Mouse (Mus musculus) hindbrain, embryonic 16.5 days (tissue): ENCODE data around the gene Slc12a8. TPM values are rescaled to one million over a fixed set of nuclear protein-coding genes. Genes with fewer than 3 reads are reported as not detected.
"Not testable (repeated sequence)": the region's sequence is repeated elsewhere in the genome, so short reads cannot be mapped to it uniquely, and the experiment has no call there.

Experiments
- ATAC-seq: fragments of 200-750 bp; cut with Nextera tagmentation; 2 replicates; pipeline ENCODE4 v1.8.0; 2017; ENCODE audit warnings: moderate TSS enrichment, moderate library complexity
- H3K27ac ChIP-seq: fragments of 300-500 bp; sonication (generic); 2 replicates; pipeline ENCODE4 v1.5.1; 2014; ENCODE audit warnings: low read depth, mild to moderate bottlenecking, control low read depth, low read length, moderate library complexity
- H3K27me3 ChIP-seq: fragments of 300-500 bp; sonication (generic); replicated peaks from 2 replicates; pipeline ENCODE4 v1.6.1; 2014; ENCODE audit warnings: low read length; ENCODE audit not compliant: control insufficient read depth, insufficient read depth
- H3K36me3 ChIP-seq: fragments of 300-500 bp; sonication (generic); 2 replicates; pipeline ENCODE4 v1.6.1; 2014; ENCODE audit warnings: mild to moderate bottlenecking, low read length, moderate library complexity, mixed read lengths; ENCODE audit not compliant: control insufficient read depth, insufficient read depth
- H3K4me1 ChIP-seq: fragments of 300-500 bp; sonication (generic); 2 replicates; pipeline ENCODE4 v1.6.1; 2014; ENCODE audit warnings: low read depth, low read length; ENCODE audit not compliant: control insufficient read depth, insufficient read depth
- H3K4me2 ChIP-seq: fragments of 300-500 bp; sonication (generic); 2 replicates; pipeline ENCODE4 v1.6.1; 2014; ENCODE audit warnings: mild to moderate bottlenecking, low read length, control low read depth, moderate library complexity
- H3K4me3 ChIP-seq: fragments of 300-500 bp; sonication (generic); 2 replicates; pipeline ENCODE4 v1.5.1; 2014; ENCODE audit warnings: mild to moderate bottlenecking, low read length, control low read depth, moderate library complexity
- H3K9ac ChIP-seq: fragments of 300-500 bp; sonication (generic); 2 replicates; pipeline ENCODE4 v1.6.1; 2014; ENCODE audit warnings: low read depth, mild to moderate bottlenecking, control low read depth, low read length, moderate library complexity
- H3K9me3 ChIP-seq: fragments of 300-500 bp; sonication (generic); 2 replicates; pipeline ENCODE4 v1.6.1; 2014; ENCODE audit warnings: mild to moderate bottlenecking, low read length, moderate library complexity; ENCODE audit not compliant: control insufficient read depth
- WGBS: fragments of 180-500 bp; shearing (Covaris S2); extraction: QIAGEN DNeasy Blood & Tissue Kit; methylation state at CpG from one replicate; pipeline ENCODE4 v1.1.7; 2014; 5-methylcytosine and 5-hydroxymethylcytosine counted together
- polyA plus RNA-seq: library from polyadenylated mRNA; unstranded; fragments of >200 nt; fragmentation: Nextera tagmentation; extraction: Ambion mirVana; gene quantifications from 2 replicates; pipeline ENCODE4 v1.2.1, GENCODE M21; 2015

The Slc12a8 gene
- polyA plus RNA-seq, 1 experiment from 2014 or later: 1.5 TPM

DNA sequence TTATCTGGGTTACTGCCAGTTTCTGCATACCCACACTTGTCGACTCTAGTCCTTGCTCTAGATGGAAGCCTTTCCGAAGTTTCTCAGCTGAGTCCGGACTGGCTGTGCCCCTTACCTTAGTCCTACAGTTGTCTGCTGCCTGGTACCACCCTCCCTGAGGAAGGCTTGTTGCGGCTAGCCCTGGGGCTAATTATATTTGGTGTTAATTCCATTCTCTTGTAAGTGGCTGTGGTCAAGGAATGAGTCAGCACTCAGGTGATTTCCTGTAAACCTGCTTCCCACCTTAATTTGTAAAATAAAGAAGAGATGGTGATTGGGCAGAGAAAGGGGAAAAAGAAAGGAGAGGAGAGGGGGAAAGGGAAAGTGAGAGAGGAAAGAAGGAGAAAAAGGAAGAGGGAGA lies 9.0 kb upstream of the Slc12a8 start:
- no peak for ATAC-seq
- H3K4me1 ChIP-seq: no peaks in the 10 kb centered on the region
- 90% methylated on average over 4 of the region's 4 CpGs for WGBS

DNA sequence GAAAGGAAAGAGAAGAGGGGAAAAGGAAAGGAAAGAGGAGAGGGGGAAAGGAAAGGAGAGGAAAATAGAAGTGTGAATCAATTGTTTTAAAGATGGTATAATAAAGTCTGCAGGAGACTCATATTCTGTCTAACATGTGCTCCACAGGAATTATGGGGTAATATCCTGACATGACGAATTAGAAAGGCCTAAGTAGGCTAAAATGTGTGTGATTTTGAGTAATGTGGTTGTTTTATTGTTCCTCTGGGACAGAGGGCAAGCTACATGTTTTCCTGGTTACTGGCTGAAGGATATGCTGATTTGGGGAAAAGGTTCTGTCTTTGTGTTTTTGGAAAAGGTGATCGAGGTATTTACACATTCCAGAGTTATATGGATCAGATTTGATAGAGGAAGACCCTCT lies 7.9 kb upstream of the Slc12a8 start:
- not testable (repeated sequence) for H3K9me3 ChIP-seq, H3K27ac ChIP-seq, H3K9ac ChIP-seq, H3K4me1 ChIP-seq, H3K27me3 ChIP-seq, ATAC-seq, H3K36me3 ChIP-seq, H3K4me2 ChIP-seq, H3K4me3 ChIP-seq
- 90% methylated on average over 2 of the region's 2 CpGs for WGBS

More for the DNA sequence above, 9.0 kb upstream of the Slc12a8 start:
- Histone ChIP-seq H3K9ac (no peak overlapping the region), H3K9me3 (no peaks in the 10 kb centered on the region), H3K4me2 (no peak overlapping the region), H3K36me3 (0 out of 2 replicates have a peak, but pooled peaks cover 5% of the 10 kb centered on the region), H3K27me3 (no peaks in the 10 kb centered on the region), H3K27ac (no peak overlapping the region), H3K4me3 (no peak overlapping the region)

DNA sequence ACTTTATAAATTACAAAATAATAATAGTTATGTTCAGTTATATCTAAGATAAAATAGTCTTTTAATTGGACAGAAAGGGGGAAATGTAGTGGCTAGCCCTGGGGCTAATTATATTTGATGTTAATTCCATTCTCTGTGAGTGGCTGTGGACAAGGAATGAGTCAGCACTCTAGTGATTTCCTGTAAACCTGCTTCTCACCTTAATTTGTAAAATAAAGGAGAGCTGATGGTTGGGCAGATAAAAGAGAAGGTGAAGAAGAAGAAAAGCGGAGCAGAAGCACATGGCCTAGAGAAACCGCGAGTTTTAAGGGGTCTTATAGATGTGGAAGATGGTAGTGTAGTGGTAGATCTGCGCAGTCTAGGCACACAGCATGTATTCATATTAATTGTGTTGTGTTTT lies 6.3 kb upstream of the Slc12a8 start:
- H3K27ac ChIP-seq, H3K36me3 ChIP-seq, H3K4me1 ChIP-seq, H3K9ac ChIP-seq, H3K4me2 ChIP-seq, ATAC-seq, H3K9me3 ChIP-seq, H3K27me3 ChIP-seq, H3K4me3 ChIP-seq: not testable (repeated sequence)
- 93% methylated on average over 4 of the region's 4 CpGs for WGBS

DNA sequence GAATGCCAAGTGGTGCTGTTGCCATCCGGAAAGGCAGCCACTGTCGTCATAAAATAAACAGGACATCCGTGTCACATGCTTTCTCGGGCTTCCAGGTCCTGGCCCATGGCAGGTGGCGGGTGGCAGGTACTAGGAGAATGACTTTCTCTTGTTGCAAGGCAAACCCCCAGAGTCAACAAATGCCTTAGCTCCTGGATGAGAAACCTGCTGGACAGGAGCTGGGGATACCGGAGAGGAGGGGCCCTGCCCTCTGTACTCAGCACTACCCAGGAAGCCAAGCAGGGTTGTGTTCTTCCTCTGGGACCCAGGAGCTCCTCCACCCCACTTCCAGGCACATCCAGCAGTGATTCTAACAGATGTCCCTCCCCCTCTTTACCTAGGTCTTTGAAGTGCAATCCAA lies 4.6 kb upstream of the Slc12a8 start:
- Histone ChIP-seq H3K9me3 (no peaks in the 10 kb centered on the region), H3K4me2 (no peak overlapping the region), H3K9ac (no peak overlapping the region), H3K27me3 (no peaks in the 10 kb centered on the region), H3K4me1 (peaks cover 9% of the 10 kb centered on the region), H3K4me3 (no peak overlapping the region), H3K27ac (no peak overlapping the region), H3K36me3 (no peaks in the 10 kb centered on the region)
- 94% methylated on average over 6 of the region's 6 CpGs for WGBS
- ATAC-seq: no peak

DNA sequence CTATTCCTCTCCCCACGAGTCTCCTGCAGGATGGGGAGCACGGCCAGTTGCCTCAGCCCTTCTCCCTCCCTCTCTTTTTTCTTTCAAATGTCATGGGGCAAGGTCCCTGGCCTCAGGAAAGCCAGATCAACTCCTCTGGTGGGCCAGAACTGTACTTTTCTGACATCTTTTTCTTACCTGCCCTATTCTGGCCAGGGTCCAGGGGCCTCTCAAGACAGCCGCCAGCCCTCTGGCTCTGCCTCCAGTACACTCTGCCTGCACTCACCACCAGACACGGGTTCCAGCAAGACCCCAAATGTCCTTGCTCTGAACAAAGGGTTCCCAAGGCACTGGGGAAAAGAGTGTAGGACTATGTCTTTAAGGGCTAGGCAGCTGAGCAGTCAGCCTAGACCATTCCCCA lies 499 bp downstream of the Slc12a8 start:
- no peaks in the 10 kb centered on the region for H3K27me3 ChIP-seq

DNA sequence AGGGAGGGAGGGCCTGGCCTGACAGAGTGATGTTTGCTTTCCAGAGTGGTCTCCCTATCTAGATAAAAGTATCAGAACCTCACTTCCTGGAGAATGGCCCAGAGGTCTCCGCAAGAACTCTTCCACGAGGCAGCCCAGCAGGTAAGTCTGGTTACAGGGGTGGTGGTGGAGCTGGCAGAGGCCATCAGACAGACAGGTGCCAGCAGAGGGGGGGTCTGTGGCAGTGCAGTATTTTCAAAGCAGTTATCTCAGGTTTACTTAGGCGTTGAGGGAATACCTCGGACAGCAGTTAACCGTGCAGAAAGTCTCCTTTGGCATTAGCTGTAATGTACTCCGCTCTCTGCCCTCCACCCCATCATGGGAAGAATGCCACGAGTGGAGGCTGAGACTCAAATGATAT lies 1.1 kb downstream of the Slc12a8 start:
- Histone ChIP-seq H3K4me2 (no peak overlapping the region), H3K9me3 (no peaks in the 10 kb centered on the region), H3K36me3 (no peaks in the 10 kb centered on the region), H3K27me3 (no peaks in the 10 kb centered on the region), H3K9ac (no peak overlapping the region), H3K4me1 (peaks cover 9% of the 10 kb centered on the region), H3K4me3 (no peak overlapping the region), H3K27ac (no peak overlapping the region)
- no peak for ATAC-seq
- WGBS: 67% methylated on average over 7 of the region's 7 CpGs

More for the DNA sequence above, 499 bp downstream of the Slc12a8 start:
- no peak; the same call in 1 of the 2 replicates for ATAC-seq
- Histone ChIP-seq H3K9me3 (no peaks in the 10 kb centered on the region), H3K27ac (no peak overlapping the region), H3K4me2 (peak overlapping the region; percentile 79), H3K4me1 (peaks cover 9% of the 10 kb centered on the region), H3K36me3 (no peaks in the 10 kb centered on the region), H3K4me3 (peak overlapping the region; percentile 39), H3K9ac (peak overlapping the region; percentile 66)
- 20% methylated on average over 4 of the region's 4 CpGs for WGBS

DNA sequence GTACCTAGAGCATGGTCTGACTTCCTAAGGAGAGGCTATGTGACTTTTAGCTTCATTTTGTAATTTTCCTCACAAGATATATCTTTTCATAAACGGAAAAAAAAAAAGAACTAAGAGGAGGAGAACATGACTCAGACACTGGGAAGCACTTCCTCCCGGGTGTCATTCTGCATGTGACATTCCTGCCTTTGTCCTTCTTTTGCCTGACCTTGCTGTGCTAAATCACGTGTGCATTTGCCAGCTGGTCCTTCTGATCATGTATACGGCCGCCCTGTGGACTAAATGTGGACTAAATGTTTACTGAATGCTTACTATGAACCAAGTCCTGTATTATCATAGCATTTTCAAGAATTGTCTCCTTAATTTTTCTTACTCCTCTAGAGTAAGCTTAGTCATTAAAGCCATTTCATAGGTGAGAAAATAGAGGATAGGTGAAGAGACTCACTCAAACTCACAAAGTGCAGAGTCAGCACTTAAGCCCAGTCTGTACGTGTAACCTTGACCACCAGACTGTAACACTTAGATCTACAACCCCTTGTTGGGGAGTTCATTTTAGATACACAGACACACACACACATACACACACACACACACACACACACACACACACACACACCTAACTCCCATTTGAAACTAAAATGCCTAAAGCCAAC lies 2.9 kb downstream of the Slc12a8 start:
- no peak for ATAC-seq
- Histone ChIP-seq H3K4me3 (no peak overlapping the region), H3K27ac (no peak overlapping the region), H3K9me3 (no peaks in the 10 kb centered on the region), H3K27me3 (no peaks in the 10 kb centered on the region), H3K4me1 (peaks cover 9% of the 10 kb centered on the region), H3K36me3 (no peaks in the 10 kb centered on the region), H3K9ac (no peak overlapping the region), H3K4me2 (no peak overlapping the region)
- 65% methylated on average over 6 of the region's 6 CpGs for WGBS

DNA sequence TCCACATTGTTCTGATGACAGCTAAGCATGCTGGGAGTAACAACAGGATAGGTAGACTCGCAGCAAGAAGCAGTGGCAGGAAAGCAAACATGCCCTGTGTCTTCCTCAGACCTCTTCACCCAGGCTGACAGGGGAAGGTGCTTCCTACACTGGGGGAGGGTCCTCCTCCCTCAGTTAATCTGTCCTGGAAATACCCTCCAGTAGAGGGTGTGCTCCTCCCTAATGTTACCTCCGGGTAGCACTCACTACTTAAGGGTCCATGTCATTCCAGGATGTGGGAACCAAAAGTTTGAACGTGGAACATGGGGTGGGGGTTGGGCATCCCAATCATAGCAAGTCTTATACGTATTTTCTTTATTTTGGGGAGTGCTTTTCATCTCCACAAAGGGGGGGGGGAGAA lies 5.4 kb downstream of the Slc12a8 start:
- Histone ChIP-seq H3K36me3 (no peaks in the 10 kb centered on the region), H3K9ac (no peak overlapping the region), H3K27ac (no peak overlapping the region), H3K9me3 (no peaks in the 10 kb centered on the region), H3K4me3 (no peak overlapping the region), H3K27me3 (no peaks in the 10 kb centered on the region), H3K4me1 (peaks cover under 1% of the 10 kb centered on the region), H3K4me2 (no peak overlapping the region)
- no peak for ATAC-seq
- WGBS: 47% methylated on average over 4 of the region's 4 CpGs

DNA sequence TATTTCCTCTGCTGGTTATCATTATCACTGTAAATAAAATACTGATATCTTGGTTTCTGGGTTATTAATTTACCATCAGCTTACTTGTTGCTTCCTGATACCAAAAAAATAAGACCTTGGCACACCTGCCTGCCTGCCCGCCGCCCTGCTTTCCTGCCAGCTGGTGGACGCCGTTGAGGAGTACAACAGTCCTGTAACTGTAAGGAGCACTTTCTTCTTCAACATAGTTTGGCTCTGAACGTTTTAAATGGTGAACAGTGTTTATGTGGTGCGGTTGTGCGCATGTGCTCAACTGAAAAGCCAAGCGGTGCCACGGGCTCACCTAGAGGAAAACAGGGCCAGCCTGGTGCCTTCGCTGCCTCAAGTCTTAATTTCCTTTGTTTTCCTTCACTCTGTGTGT lies 6.4 kb downstream of the Slc12a8 start:
- Histone ChIP-seq H3K9ac (no peak overlapping the region), H3K27ac (no peak overlapping the region), H3K4me3 (no peak overlapping the region), H3K4me2 (no peak overlapping the region), H3K36me3 (no peaks in the 10 kb centered on the region), H3K27me3 (no peaks in the 10 kb centered on the region), H3K9me3 (no peaks in the 10 kb centered on the region), H3K4me1 (no peaks in the 10 kb centered on the region)
- no peak for ATAC-seq
- 67% methylated on average over 10 of the region's 10 CpGs for WGBS
